Mouse (Mus musculus) CH12.LX (cell line): ENCODE results near the gene Hdac9.

ENCODE experiments used
- CTCF ChIP-seq, 2 experiments: IDR thresholded peaks in 1 of 2; conservative IDR thresholded peaks in 1 of 2; 2 replicates each; pipeline ENCODE4 v1.5.1; 2011 to 2012; ENCODE audit warnings: low read depth in 2 of 2, low read length in 2 of 2, improper control_type of control experiment in 1 of 2, inconsistent platforms in 1 of 2, mild to moderate bottlenecking in 1 of 2, moderate library complexity in 1 of 2
- E2F4 ChIP-seq: IDR thresholded peaks from 2 replicates; pipeline ENCODE4 v1.6.1; 2011; ENCODE audit warnings: low read depth, low read length, improper control_type of control experiment; ENCODE audit not compliant: insufficient replicate concordance
- HCFC1 ChIP-seq: IDR thresholded peaks from 2 replicates; pipeline ENCODE4 v1.6.1; 2012; ENCODE audit warnings: low read depth, mild to moderate bottlenecking, inconsistent platforms, low read length, improper control_type of control experiment
- MAFK ChIP-seq: IDR thresholded peaks from 2 replicates; pipeline ENCODE4 v1.6.1; 2011; ENCODE audit warnings: low read length, improper control_type of control experiment; ENCODE audit not compliant: insufficient replicate concordance
- MAX ChIP-seq: IDR thresholded peaks from 2 replicates; pipeline ENCODE4 v1.6.1; 2011; ENCODE audit warnings: low read length, improper control_type of control experiment
- NELFE ChIP-seq: IDR thresholded peaks from 2 replicates; pipeline ENCODE4 v1.6.1; 2011; ENCODE audit warnings: low read depth, low read length, improper control_type of control experiment
- NRF1 ChIP-seq: IDR thresholded peaks from 2 replicates; pipeline ENCODE4 v1.6.1; 2014; ENCODE audit warnings: low read depth, mild to moderate bottlenecking, inconsistent platforms, low read length, improper control_type of control experiment, moderate library complexity
- POLR2A ChIP-seq: IDR thresholded peaks from 2 replicates; pipeline ENCODE4 v1.6.1; 2011; ENCODE audit warnings: low read depth, mild to moderate bottlenecking, improper control_type of control experiment, low read length
- SIN3A ChIP-seq: IDR thresholded peaks from 2 replicates; pipeline ENCODE4 v1.6.1; 2012; ENCODE audit warnings: low read length, improper control_type of control experiment, inconsistent platforms
- ZC3H11A ChIP-seq: IDR thresholded peaks from 2 replicates; pipeline ENCODE4 v1.6.1; 2012; ENCODE audit warnings: low read depth, mild to moderate bottlenecking, inconsistent platforms, low read length, improper control_type of control experiment

- TF ChIP-seq CTCF (conservative IDR thresholded peaks at IDR 0.05 in 1 of 2, IDR thresholded peaks at IDR 0.05 in 1 of 2; ENCODE audit: low read depth in 2 of 2, low read length in 2 of 2) (no peak), ZC3H11A (no peak), NELFE (no peak), NRF1 (no peak), SIN3A (no peak), POLR2A (no peak), HCFC1 (no peak), E2F4 (no peak), MAFK (no peak), MAX (no peak)
These were observed 233.5 kb downstream of the Hdac9 start for GRCm38 (mm10) chr12:34683375-34683774.
